Mouse (Mus musculus) neural tube, embryonic 12.5 days (tissue): ENCODE results near the gene Calm3. TPM values are rescaled to one million over a fixed set of nuclear protein-coding genes. Genes with fewer than 3 reads are reported as not detected.

ENCODE experiments used
- ATAC-seq: fragments of 200-750 bp; cut with Nextera tagmentation; 2 replicates; pipeline ENCODE4 v1.8.0; 2017; ENCODE audit warnings: low read depth, mild to moderate bottlenecking, moderate TSS enrichment, moderate library complexity; ENCODE audit not compliant: low FRiP score
- H3K27ac ChIP-seq: fragments of 300-500 bp; sonication (generic); 2 replicates; pipeline ENCODE4 v1.5.1; 2016
- H3K27me3 ChIP-seq: fragments of 300-500 bp; sonication (generic); replicated peaks from 2 replicates; pipeline ENCODE4 v1.6.1; 2016; ENCODE audit warnings: mild to moderate bottlenecking
- H3K36me3 ChIP-seq: fragments of 300-500 bp; sonication (generic); 2 replicates; pipeline ENCODE4 v1.6.1; 2016; ENCODE audit warnings: mild to moderate bottlenecking
- H3K4me1 ChIP-seq: fragments of 300-500 bp; sonication (generic); 2 replicates; pipeline ENCODE4 v1.6.1; 2016
- H3K4me2 ChIP-seq: fragments of 300-500 bp; sonication (generic); replicated peaks from 2 replicates; pipeline ENCODE4 v1.6.1; 2016; ENCODE audit warnings: mild to moderate bottlenecking
- H3K4me3 ChIP-seq: fragments of 300-500 bp; sonication (generic); 2 replicates; pipeline ENCODE4 v1.5.1; 2016
- H3K9ac ChIP-seq: fragments of 300-500 bp; sonication (generic); 2 replicates; pipeline ENCODE4 v1.6.1; 2016; ENCODE audit warnings: mild to moderate bottlenecking
- H3K9me3 ChIP-seq: fragments of 300-500 bp; sonication (generic); 2 replicates; pipeline ENCODE4 v1.6.1; 2016; ENCODE audit warnings: mild to moderate bottlenecking
- WGBS: fragments of 180-500 bp; shearing (Covaris S2); methylation state at CpG from one replicate; pipeline ENCODE4 v1.1.7; 2016; 5-methylcytosine and 5-hydroxymethylcytosine counted together
- polyA plus RNA-seq: library from polyadenylated mRNA; unstranded; fragments of >200 nt; fragmentation: Nextera tagmentation; extraction: Ambion mirVana; gene quantifications from 2 replicates; pipeline ENCODE4 v1.2.1, GENCODE M21; 2016

Gene Calm3
- polyA plus RNA-seq, 1 experiment from 2014 or later = 213 TPM

DNA sequence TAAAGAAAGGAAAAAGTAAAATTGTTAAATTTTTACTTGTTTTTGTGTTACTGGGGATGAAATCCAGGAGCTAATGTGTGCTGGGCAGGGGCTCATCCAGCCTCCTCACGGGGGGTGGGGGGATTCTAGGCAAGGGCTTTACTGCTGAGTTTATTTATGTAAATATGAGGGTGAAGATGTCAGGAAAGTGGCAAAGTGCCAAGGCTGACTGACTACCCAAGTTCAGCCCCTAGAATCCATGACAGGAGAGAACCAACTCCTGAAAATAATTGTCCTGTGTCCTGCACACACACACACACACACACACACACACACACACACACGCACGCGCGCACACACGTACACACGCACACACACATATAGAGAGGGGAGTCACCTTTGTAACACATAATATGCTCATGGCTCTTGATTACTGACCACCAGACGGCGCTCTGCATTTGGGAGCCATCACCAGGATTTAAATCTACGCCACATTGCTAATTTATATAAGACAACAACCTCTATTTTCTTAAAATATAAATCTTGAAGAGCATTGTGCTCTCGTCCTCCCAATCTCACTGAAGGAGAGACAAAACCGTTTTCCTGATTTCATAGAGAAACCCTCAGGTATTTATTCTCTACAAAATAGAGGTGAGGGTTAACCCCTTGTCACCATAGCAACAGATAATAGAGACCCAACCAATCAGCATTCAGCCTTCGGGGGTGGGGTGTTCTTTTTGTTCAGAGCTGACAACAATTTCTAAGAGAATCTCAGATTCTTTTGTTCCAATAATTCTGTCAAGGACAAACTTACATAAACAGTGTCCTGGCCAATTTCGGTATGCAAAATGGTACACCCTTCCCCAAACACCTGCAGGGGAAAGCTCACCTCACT lies 9.0 kb upstream of the Calm3 start:
- Histone ChIP-seq H3K4me3 (no peak overlapping the region), H3K27ac (no peak overlapping the region), H3K9me3 (no peaks in the 10 kb centered on the region), H3K4me2 (no peak overlapping the region), H3K4me1 (no peaks in the 10 kb centered on the region), H3K36me3 (no peaks in the 10 kb centered on the region), H3K27me3 (no peaks in the 10 kb centered on the region), H3K9ac (no peak overlapping the region)
- ATAC-seq = peak; percentile 61
- WGBS = 51% methylated on average over 14 of the region's 14 CpGs

DNA sequence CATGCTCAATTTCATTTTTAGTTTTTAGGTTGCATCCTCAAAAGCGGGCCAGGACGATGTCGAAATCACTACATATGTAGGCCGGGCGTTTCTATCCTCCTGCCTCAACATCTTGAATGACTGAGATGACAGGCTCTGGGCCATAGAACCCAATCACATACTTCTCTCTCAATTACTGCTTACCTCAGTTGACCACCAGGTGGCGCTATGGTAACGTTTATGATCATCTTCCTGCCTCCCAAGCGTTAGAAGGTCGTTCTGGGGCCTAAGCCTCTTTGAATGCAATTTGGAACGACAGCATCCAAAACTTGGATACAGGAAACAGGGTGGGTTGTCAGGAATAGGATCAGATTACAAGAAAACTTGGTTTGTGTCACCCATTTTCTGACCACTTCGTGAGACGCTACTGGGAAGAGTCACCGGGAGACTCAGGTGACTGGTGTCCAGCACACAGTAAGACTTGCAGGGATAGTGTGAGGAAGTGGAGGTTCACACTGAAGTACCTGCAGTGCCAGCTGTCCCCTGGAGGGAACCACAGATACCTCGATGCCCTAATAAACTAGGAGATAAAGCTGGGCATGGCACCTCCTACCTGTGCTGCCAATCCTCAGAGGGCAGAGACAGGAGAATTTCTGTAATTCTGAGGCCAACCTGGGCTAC lies 8.2 kb upstream of the Calm3 start:
- Histone ChIP-seq H3K27ac (no peak overlapping the region), H3K9me3 (no peaks in the 10 kb centered on the region), H3K4me3 (no peak overlapping the region), H3K27me3 (no peaks in the 10 kb centered on the region), H3K36me3 (no peaks in the 10 kb centered on the region), H3K9ac (no peak overlapping the region), H3K4me1 (no peaks in the 10 kb centered on the region), H3K4me2 (no peak overlapping the region)
- peak; percentile 38 for ATAC-seq
- 18% methylated on average over 14 of the region's 14 CpGs for WGBS

DNA sequence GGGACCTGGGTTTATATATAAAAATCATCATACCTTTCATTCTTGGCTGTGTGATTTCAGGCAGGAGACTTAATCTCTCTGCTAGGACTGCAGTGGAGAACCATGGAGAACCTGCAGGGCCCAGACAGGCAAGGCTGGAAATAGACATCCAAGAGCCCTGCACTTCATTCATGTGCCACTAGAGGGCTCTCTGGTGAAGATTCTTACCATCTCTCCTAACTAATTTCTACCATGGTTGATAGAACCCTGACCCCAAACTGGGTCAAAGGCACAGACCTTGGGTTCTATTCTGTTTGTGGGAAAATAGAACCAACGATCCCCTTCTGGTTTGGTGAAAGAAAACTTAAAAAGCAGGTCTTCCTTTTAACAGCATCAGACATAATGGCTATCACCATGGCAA lies 6.9 kb upstream of the Calm3 start:
- H3K4me2 ChIP-seq = no peak overlapping the region
- H3K4me1 ChIP-seq = no peaks in the 10 kb centered on the region
- no peak for ATAC-seq
- 9% methylated on average over 1 of the region's 1 CpGs for WGBS
- H3K27me3 ChIP-seq = no peaks in the 10 kb centered on the region
- no peak overlapping the region for H3K4me3 ChIP-seq
- no peak overlapping the region for H3K9ac ChIP-seq
- H3K27ac ChIP-seq = no peak overlapping the region
- no peaks in the 10 kb centered on the region for H3K9me3 ChIP-seq
- H3K36me3 ChIP-seq = no peaks in the 10 kb centered on the region

DNA sequence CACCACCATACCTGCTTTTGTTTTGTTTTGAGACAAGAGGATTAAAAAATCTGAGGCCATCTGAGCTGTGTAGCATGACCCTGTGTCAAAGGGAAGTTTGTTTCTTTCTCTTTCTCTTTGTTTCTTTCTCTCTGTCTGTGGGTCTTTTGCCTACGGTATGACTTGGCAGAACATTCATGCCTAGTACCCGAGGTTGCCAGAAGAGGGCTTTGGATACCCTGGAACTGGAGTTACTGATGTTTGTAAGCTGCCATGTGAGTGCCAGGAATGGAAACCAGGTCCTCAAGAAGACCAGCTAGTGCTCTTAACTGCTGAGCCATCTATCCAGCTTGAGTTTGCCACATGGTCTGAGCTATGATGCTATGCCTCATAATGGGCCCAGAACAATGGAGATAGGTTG lies 4.4 kb upstream of the Calm3 start:
- Histone ChIP-seq H3K9me3 (no peaks in the 10 kb centered on the region), H3K36me3 (no peaks in the 10 kb centered on the region), H3K4me3 (no peak overlapping the region), H3K4me2 (no peak overlapping the region), H3K9ac (no peak overlapping the region), H3K27ac (no peak overlapping the region), H3K4me1 (no peaks in the 10 kb centered on the region), H3K27me3 (no peaks in the 10 kb centered on the region)
- no peak for ATAC-seq
- 50% methylated on average over 2 of the region's 2 CpGs for WGBS

DNA sequence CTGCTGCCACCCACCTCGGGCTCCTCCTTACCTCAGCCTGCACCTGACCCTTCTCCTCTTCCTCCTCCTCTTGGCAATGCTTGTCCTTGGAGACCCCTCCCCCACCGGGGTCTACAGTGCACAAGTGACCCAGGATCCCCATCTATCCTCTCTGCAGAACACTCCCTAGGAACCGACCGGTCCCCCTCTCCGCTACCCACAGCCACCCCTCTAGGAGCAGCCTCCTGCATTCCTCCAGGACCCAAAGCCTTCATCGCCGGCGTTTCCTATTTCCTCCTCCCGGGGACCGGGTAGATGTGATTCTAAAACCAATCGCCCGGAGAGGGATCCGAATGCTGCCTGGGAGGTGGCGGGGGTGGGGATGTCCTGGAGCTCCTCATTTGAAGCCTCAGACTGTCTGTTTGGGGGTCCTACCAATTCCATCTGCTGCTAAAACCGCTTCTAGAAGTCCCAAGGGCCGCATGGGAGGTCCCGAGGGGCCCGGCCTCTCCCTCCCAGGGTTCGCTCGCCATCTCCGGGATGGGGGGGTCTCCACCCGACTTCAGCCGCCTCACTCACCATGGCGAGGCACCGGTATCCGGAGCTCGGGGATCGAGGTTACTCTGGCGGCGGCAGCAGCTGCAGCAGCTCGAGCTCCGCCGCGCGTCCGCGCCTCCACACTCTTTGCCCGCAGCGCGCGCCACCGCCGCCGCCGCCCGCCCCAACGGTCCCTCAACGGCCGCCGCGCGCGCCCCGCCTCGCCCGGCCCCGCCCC lies 454 bp downstream of the Calm3 start:
- peaks cover 21% of the 10 kb centered on the region for H3K36me3 ChIP-seq
- peaks cover 41% of the 10 kb centered on the region for H3K4me1 ChIP-seq
- H3K9ac ChIP-seq = peak overlapping the region; percentile 97
- under 1% methylated on average over 45 of the region's 57 CpGs for WGBS
- H3K27me3 ChIP-seq = no peaks in the 10 kb centered on the region
- no peaks in the 10 kb centered on the region for H3K9me3 ChIP-seq
- H3K4me2 ChIP-seq = peak overlapping the region; percentile 86
- H3K27ac ChIP-seq = peak overlapping the region; percentile 87
- peak overlapping the region; percentile 85 for H3K4me3 ChIP-seq
- ATAC-seq = peak; percentile 7

DNA sequence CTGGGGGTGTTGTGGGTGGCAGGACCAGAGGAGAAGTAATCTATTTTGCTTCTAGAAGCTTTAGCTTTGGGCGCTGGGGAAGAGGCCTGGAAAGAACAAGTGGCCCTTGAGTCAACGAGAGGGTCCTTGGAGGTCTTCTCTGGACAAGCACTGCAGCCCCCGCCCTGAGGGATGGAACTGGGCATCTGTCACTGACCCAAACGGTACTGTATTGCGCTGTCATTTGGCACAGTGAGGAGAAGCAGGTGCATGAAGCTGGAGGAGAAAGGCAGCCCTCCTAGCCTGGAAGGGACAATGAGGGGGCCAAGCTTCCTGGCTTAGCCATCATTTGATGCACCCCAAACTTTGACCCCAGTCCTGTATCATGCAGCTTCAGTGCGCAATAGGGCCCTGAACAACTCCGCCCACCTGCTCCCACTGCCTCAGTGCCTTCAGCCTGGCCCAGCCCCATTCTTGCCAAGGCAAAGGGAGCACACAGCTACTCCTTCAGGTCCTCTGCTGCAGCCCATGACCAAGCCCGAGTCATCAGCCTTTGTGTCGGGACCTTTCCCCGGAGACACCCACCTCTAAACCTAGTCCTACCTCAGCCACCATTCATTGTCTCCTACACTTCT lies 1.4 kb downstream of the Calm3 start:
- H3K36me3 ChIP-seq = peaks cover 31% of the 10 kb centered on the region
- 44% methylated on average over 10 of the region's 10 CpGs for WGBS
- H3K4me1 ChIP-seq = peaks cover 46% of the 10 kb centered on the region
- no peaks in the 10 kb centered on the region for H3K27me3 ChIP-seq
- H3K4me2 ChIP-seq = peak overlapping the region; percentile 86
- peak overlapping the region; percentile 85 for H3K4me3 ChIP-seq
- H3K27ac ChIP-seq = no peak overlapping the region
- ATAC-seq = no peak
- no peaks in the 10 kb centered on the region for H3K9me3 ChIP-seq
- H3K9ac ChIP-seq = peak overlapping the region; percentile 97

DNA sequence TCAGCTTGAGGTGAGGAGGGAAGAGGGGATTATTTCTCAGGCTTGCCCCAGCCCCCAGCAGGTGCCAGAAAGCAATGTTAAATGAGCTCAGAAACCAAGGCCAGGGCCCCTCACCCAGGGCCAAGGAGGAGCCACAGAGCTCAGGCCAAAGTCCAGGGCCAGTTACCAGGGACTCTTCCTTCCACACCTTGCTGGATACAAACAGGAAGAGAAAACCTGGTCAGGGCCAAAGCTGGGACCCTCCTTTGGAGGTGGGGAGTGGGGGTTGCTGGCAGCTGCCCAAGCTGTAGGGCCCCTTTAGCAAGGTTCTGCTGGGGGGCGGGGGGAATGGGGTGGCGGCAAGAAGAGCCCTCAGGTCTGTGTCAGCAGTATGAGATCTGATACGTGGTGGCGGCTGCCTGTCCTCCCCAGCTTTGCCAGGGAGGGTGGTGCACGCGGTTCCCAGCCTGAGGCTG lies 2.0 kb downstream of the Calm3 start:
- no peaks in the 10 kb centered on the region for H3K27me3 ChIP-seq
- 81% methylated on average over 6 of the region's 6 CpGs for whole genome bisulfite sequencing
- H3K36me3 ChIP-seq = peaks cover 36% of the 10 kb centered on the region
- H3K9ac ChIP-seq = peak overlapping the region; percentile 97
- ATAC-seq = no peak
- H3K4me2 ChIP-seq = peak overlapping the region; percentile 86
- no peaks in the 10 kb centered on the region for H3K9me3 ChIP-seq
- H3K4me3 ChIP-seq = peak overlapping the region; percentile 85
- H3K27ac ChIP-seq = peak overlapping the region; percentile 60; the same call in 1 of the 2 replicates
- peaks cover 46% of the 10 kb centered on the region for H3K4me1 ChIP-seq

DNA sequence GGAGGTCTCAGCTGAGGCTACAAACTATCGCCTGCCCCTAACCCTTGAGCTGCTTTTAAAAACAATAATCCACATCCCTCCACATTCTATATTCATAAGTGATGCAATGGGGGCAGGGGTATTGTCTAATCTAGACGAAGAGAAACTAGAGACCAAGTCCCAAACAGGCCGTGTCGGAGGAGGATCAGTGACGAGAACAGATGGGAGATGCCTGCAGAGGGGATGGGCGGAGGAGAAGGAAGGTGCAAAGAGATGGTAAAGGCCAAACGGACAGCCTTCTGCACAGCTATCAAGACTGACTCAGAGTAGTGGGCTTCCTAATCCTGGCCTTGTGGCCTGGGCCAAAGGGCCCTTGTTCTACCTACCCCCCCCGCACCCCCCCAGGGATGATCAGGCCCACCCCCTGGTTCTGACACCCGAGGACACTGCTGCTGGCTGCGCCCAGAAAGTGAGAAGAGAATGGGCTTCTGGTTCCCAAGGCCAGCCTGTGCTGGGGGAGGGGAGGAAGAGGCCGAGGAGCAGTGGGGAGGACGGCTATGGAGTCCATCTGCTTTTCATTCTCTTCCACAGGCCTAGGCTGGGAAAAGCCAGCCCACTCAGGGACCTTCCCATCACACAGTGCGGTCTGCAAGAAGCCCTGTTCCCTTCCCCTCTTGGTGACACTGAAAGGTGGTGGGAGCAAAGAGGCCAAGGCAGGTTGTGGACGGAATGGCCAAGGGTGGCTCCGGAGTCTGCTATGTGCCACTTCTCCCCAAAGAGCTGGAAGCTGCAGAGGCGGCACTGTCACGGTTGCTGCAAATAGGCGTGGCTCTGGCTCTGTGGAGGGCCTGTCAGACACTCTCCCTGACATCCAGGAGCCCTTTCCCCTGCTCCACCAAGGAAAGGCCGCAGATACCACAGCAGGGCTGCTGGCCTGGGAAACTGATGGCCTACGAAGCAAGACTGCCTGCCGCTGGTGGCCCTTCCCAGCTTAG lies 2.8 kb downstream of the Calm3 start:
- no peak for ATAC-seq
- Histone ChIP-seq H3K9ac (peak overlapping the region; percentile 97), H3K9me3 (no peaks in the 10 kb centered on the region), H3K27me3 (no peaks in the 10 kb centered on the region), H3K27ac (peak overlapping the region; percentile 60), H3K4me3 (peak overlapping the region; percentile 85), H3K36me3 (peaks cover 44% of the 10 kb centered on the region), H3K4me1 (peaks cover 46% of the 10 kb centered on the region), H3K4me2 (peak overlapping the region; percentile 86)
- WGBS = 52% methylated on average over 21 of the region's 21 CpGs

DNA sequence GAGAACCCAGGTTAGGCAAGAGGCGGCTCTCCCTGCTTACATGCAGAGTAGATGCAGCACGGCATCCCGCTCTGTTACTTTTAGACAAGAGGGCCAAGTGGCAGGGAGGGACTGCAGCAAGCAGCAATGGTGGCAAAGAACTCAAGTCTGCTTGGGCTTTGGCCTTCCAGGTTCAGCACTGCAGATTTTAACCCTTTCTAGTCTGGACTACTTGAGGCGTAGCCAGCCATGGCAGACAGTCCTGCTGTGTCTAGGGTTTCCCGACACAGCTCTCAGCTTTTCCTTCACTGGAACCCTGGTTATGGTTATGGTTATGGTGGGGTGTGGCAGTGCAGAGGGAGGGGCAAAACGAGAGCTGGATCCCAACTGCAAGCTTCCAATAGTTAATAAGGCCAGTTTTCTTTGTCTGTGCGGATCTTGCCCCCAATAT lies 3.7 kb downstream of the Calm3 start:
- ATAC-seq = no peak
- Histone ChIP-seq H3K4me1 (peaks cover 46% of the 10 kb centered on the region), H3K9ac (no peak overlapping the region), H3K27me3 (no peaks in the 10 kb centered on the region), H3K4me3 (no peak overlapping the region), H3K9me3 (no peaks in the 10 kb centered on the region), H3K27ac (no peak overlapping the region), H3K4me2 (peak overlapping the region; percentile 35), H3K36me3 (peaks cover 53% of the 10 kb centered on the region)
- WGBS = 85% methylated on average over 7 of the region's 7 CpGs

DNA sequence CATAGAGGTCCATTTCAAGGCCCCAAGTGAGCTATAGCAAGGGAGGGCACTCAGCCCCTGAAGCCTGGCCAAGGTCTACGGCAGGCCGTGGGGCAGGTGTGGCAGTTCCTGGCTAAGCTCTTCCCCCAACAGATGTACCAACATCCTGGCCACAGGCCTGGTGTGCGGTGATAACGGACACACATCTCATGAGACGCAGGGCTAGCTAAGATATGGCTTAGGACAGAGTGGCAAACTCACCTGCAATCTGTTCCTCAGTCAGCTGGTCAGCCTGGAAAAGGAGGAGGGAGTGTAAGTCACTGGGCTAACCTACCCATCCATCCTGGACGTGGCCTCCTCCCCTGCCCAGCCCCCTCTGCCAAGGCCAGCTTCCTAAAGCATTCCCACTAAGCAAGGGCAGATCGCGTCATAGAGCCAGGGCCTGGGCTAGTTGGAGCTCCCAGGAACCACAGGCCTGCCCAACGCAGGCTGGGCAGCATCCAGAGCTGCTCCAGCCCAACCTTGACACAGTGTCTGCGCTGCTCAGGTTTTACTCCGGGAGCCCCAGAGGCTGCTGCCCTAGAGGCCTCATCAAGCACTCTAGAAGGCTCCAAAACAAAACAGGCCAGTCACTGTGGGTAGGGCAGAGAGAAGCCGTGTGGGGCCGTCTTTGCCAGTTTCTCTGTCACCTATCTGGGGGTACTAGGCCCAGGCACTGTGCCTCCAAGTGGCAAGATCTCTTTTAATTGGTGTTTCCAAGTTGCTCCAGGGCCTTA lies 4.3 kb downstream of the Calm3 start:
- peak overlapping the region; percentile 35 for H3K4me2 ChIP-seq
- H3K9me3 ChIP-seq = no peaks in the 10 kb centered on the region
- no peak for ATAC-seq
- H3K4me3 ChIP-seq = no peak overlapping the region
- H3K9ac ChIP-seq = peak overlapping the region; percentile 33; the same call in 1 of the 2 replicates
- H3K36me3 ChIP-seq = peaks cover 59% of the 10 kb centered on the region
- 91% methylated on average over 13 of the region's 13 CpGs for WGBS
- H3K4me1 ChIP-seq = peaks cover 46% of the 10 kb centered on the region
- no peaks in the 10 kb centered on the region for H3K27me3 ChIP-seq
- H3K27ac ChIP-seq = no peak overlapping the region
